Mouse (Mus musculus) CH12.LX (cell line): Measurements from ENCODE around the gene Gna14. TPM values are rescaled to one million over a fixed set of nuclear protein-coding genes. Genes with fewer than 3 reads are reported as not detected.

Experiments
- DNase-seq: peaks from one replicate; pipeline ENCODE4 v3.0.0-alpha.2; 2013; ENCODE audit errors: extremely low read depth
- H3K27ac ChIP-seq: 2 replicates; pipeline ENCODE4 v1.5.1; 2012; ENCODE audit warnings: low read depth, mild to moderate bottlenecking, control low read depth, moderate library complexity; ENCODE audit not compliant: insufficient read depth
- H3K27me3 ChIP-seq: replicated peaks from 2 replicates; pipeline ENCODE3; 2012; ENCODE audit warnings: inconsistent platforms
- H3K36me3 ChIP-seq, 2 experiments: replicated peaks in 1 of 2; 2 replicates each; pipeline versions ENCODE3 to v1.6.1; 2012; ENCODE audit warnings: inconsistent platforms in 1 of 2, low read length in 1 of 2, mild to moderate bottlenecking in 1 of 2, mixed read lengths in 1 of 2, moderate library complexity in 1 of 2; ENCODE audit not compliant: control insufficient read depth in 1 of 2, insufficient read depth in 1 of 2
- H3K4me1 ChIP-seq, 2 experiments: 2 replicates each; pipeline ENCODE4 v1.6.1; 2012; ENCODE audit warnings: inconsistent platforms in 1 of 2, moderate library complexity in 1 of 2; ENCODE audit not compliant: insufficient read depth in 2 of 2, control insufficient read depth in 1 of 2
- H3K4me2 ChIP-seq: 2 replicates; pipeline ENCODE4 v1.6.1; 2012; ENCODE audit warnings: low read depth, mild to moderate bottlenecking, control low read depth; ENCODE audit not compliant: poor library complexity, insufficient read depth, severe bottlenecking
- H3K4me3 ChIP-seq, 3 experiments: fragments of 150-350 bp in 1 of 3; sonication (generic) in 1 of 3; replicated peaks in 1 of 3; 2 replicates each; pipeline versions ENCODE3 to v1.5.1; 2011 to 2012; ENCODE audit warnings: low read depth in 2 of 3, low read length in 2 of 3, mild to moderate bottlenecking in 2 of 3, moderate library complexity in 2 of 3, control low read depth in 1 of 3, improper control_type of control experiment in 1 of 3, inconsistent platforms in 1 of 3, mixed read lengths in 1 of 3; ENCODE audit not compliant: poor library complexity in 1 of 3
- H3K79me2 ChIP-seq: replicated peaks from 2 replicates; pipeline ENCODE4 v1.6.1; 2012; ENCODE audit warnings: mild to moderate bottlenecking, moderate library complexity; ENCODE audit not compliant: control insufficient read depth, poor library complexity, insufficient read depth, severe bottlenecking; ENCODE audit errors: extremely low read depth
- H3K9ac ChIP-seq: 2 replicates; pipeline ENCODE4 v1.6.1; 2012; ENCODE audit warnings: low read depth, mild to moderate bottlenecking, control low read depth, moderate library complexity; ENCODE audit not compliant: insufficient read depth
- H3K9me3 ChIP-seq: replicated peaks from 2 replicates; pipeline ENCODE3; 2012; ENCODE audit warnings: low read length, inconsistent platforms, mixed read lengths
- CHD1 ChIP-seq: IDR thresholded peaks from 2 replicates; pipeline ENCODE4 v1.6.1; 2012; ENCODE audit warnings: low read depth, low read length, improper control_type of control experiment, inconsistent platforms
- CHD2 ChIP-seq: IDR thresholded peaks from 2 replicates; pipeline ENCODE4 v1.6.1; 2011; ENCODE audit warnings: low read length, improper control_type of control experiment
- CTCF ChIP-seq, 2 experiments: IDR thresholded peaks in 1 of 2; conservative IDR thresholded peaks in 1 of 2; 2 replicates each; pipeline ENCODE4 v1.5.1; 2011 to 2012; ENCODE audit warnings: low read depth in 2 of 2, low read length in 2 of 2, improper control_type of control experiment in 1 of 2, inconsistent platforms in 1 of 2, mild to moderate bottlenecking in 1 of 2, moderate library complexity in 1 of 2
- E2F4 ChIP-seq: IDR thresholded peaks from 2 replicates; pipeline ENCODE4 v1.6.1; 2011; ENCODE audit warnings: low read depth, low read length, improper control_type of control experiment; ENCODE audit not compliant: insufficient replicate concordance
- ELF1 ChIP-seq: IDR thresholded peaks from 2 replicates; pipeline ENCODE4 v1.6.1; 2014; ENCODE audit warnings: low read depth, mild to moderate bottlenecking, inconsistent platforms, low read length, improper control_type of control experiment
- EP300 ChIP-seq: IDR thresholded peaks from 2 replicates; pipeline ENCODE4 v1.6.1; 2011; ENCODE audit warnings: low read length, improper control_type of control experiment
- GABPA ChIP-seq: IDR thresholded peaks from 2 replicates; pipeline ENCODE4 v1.6.1; 2012; ENCODE audit warnings: low read depth, low read length, improper control_type of control experiment, inconsistent platforms; ENCODE audit not compliant: insufficient replicate concordance
- HCFC1 ChIP-seq: IDR thresholded peaks from 2 replicates; pipeline ENCODE4 v1.6.1; 2012; ENCODE audit warnings: low read depth, mild to moderate bottlenecking, inconsistent platforms, low read length, improper control_type of control experiment
- JUND ChIP-seq: conservative IDR thresholded peaks from 2 replicates; pipeline ENCODE4 v1.6.1; 2011; ENCODE audit warnings: low read depth, low read length, improper control_type of control experiment
- MAX ChIP-seq: IDR thresholded peaks from 2 replicates; pipeline ENCODE4 v1.6.1; 2011; ENCODE audit warnings: low read length, improper control_type of control experiment
- MEF2A ChIP-seq: IDR thresholded peaks from 2 replicates; pipeline ENCODE4 v1.6.1; 2014; ENCODE audit warnings: low read depth, mild to moderate bottlenecking, inconsistent platforms, low read length, improper control_type of control experiment, borderline replicate concordance
- NELFE ChIP-seq: IDR thresholded peaks from 2 replicates; pipeline ENCODE4 v1.6.1; 2011; ENCODE audit warnings: low read depth, low read length, improper control_type of control experiment
- NRF1 ChIP-seq: IDR thresholded peaks from 2 replicates; pipeline ENCODE4 v1.6.1; 2014; ENCODE audit warnings: low read depth, mild to moderate bottlenecking, inconsistent platforms, low read length, improper control_type of control experiment, moderate library complexity
- POLR2AphosphoS2 ChIP-seq: IDR thresholded peaks from 2 replicates; pipeline ENCODE4 v1.6.1; 2011; ENCODE audit warnings: low read depth, low read length, improper control_type of control experiment
- RAD21 ChIP-seq: IDR thresholded peaks from 2 replicates; pipeline ENCODE4 v1.6.1; 2011; ENCODE audit warnings: low read depth, mild to moderate bottlenecking, low read length, improper control_type of control experiment, moderate library complexity
- RCOR1 ChIP-seq: conservative IDR thresholded peaks from 2 replicates; pipeline ENCODE4 v1.6.1; 2012; ENCODE audit warnings: low read depth, mild to moderate bottlenecking, inconsistent platforms, low read length, improper control_type of control experiment
- SIN3A ChIP-seq: IDR thresholded peaks from 2 replicates; pipeline ENCODE4 v1.6.1; 2012; ENCODE audit warnings: low read length, improper control_type of control experiment, inconsistent platforms
- SMC3 ChIP-seq: IDR thresholded peaks from 2 replicates; pipeline ENCODE4 v1.6.1; 2011; ENCODE audit warnings: low read depth, low read length, improper control_type of control experiment
- TBP ChIP-seq: conservative IDR thresholded peaks from 2 replicates; pipeline ENCODE4 v1.6.1; 2011; ENCODE audit warnings: low read depth, low read length, improper control_type of control experiment
- TCF12 ChIP-seq: IDR thresholded peaks from 2 replicates; pipeline ENCODE4 v1.6.1; 2014; ENCODE audit warnings: low read depth, mild to moderate bottlenecking, inconsistent platforms, low read length, improper control_type of control experiment
- USF2 ChIP-seq: conservative IDR thresholded peaks from 2 replicates; pipeline ENCODE4 v1.6.1; 2011; ENCODE audit warnings: low read depth, low read length, improper control_type of control experiment
- ZMIZ1 ChIP-seq: IDR thresholded peaks from 2 replicates; pipeline ENCODE4 v1.6.1; 2012; ENCODE audit warnings: low read depth, mild to moderate bottlenecking, inconsistent platforms, low read length, improper control_type of control experiment
- ZNF384 ChIP-seq: IDR thresholded peaks from 2 replicates; pipeline ENCODE4 v1.6.1; 2012; ENCODE audit warnings: low read depth, low read length, improper control_type of control experiment, inconsistent platforms
- dilution Hi-C: fragments of 300-500 bp; cut with MboI; formaldehyde crosslinking; loops from 2 replicates; pipeline ENCODE4 v1.14.3; 2020; ENCODE audit warnings: low sequenced_read_pairs; ENCODE audit not compliant: extremely low pct_unique_long_range_greater_than_20kb, extremely low pct_ligation_motif_present
- in situ Hi-C: fragments of 300-500 bp; cut with MboI; formaldehyde crosslinking; loops from 3 replicates; pipeline ENCODE4 v1.14.3; 2019; ENCODE audit warnings: low sequenced_read_pairs, low pct_ligation_motif_present, low pct_unique_long_range_greater_than_20kb, mixed read lengths
- polyA plus RNA-seq: library from polyadenylated mRNA; unstranded; fragments of >175 nt; gene quantifications from 2 replicates; pipeline ENCODE4 v1.2.1, GENCODE M21; 2012; ENCODE audit warnings: low read depth; ENCODE audit not compliant: insufficient read length
- total RNA-seq, 2 experiments: library from RNA; depleted of rRNA; stranded (reverse); fragments of 300-350 nt in 1 of 2; fragments of >200 nt in 1 of 2; gene quantifications; 2 replicates each; pipeline ENCODE4 v1.2.3; 2012 to 2014

The Gna14 gene
- total and polyA plus RNA-seq, 3 experiments: 0.08 TPM; not detected in 2

- no peak for DNase-seq
- no peak for TF ChIP-seq JUND
- Histone ChIP-seq H3K4me2 (no peak overlapping the region), H3K27me3 (no peaks in the 10 kb centered on the region), H3K9ac (no peak overlapping the region), H3K79me2 (no peaks in the 10 kb centered on the region), H3K27ac (no peak overlapping the region), H3K36me3 (no peaks in the 10 kb centered on the region), H3K4me3 (no peak overlapping the region), H3K4me1 (no peaks in the 10 kb centered on the region), H3K9me3 (no peaks in the 10 kb centered on the region)
- dilution Hi-C loops: no loop called here
- in situ Hi-C loops: loop anchor here (25.0 kb wide), 1 partner anchor 166 kb away; no protein-coding TSS in a partner anchor
Observed at GRCm38 (mm10) chr19:16528225-16528828, 92.8 kb downstream of the Gna14 start.

DNA sequence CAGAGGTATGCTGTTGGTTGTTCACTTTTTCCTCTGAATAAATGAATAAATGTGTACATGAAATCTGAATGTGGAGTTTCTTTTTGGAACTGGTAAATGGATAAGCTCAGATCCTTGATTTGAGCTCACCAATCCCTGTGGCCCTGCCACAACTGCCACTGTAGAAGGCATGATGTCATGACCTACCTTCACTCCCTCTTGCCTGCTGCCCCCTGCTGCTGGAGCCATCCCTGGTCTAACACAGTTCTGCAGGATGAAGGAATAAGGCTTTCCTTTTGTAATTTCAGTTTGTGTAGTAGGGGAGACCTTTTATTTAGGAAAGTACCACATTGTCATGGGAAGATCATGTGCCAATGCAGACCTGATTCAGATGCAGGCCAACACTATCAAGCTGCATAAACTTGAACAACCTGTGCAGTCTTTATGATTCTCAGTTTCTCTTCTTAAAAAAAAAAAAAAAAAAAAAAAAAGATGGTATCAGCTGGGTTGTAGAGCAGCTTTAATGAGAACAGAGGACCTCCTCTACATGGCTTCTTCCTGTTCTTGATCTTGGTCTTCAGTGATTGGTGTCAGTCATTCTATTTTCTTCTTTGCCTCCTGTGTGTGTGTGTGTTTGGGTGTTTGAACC is 93.8 kb downstream of the Gna14 start:
- peak; percentile 35 for DNase-seq
- H3K4me3 ChIP-seq: no peak overlapping the region
- in situ Hi-C loops: loop anchor here (25.0 kb wide), 1 partner anchor 167 kb away; no protein-coding TSS in a partner anchor
- TF ChIP-seq RAD21 (peak; percentile 63), CTCF (conservative IDR thresholded peaks at IDR 0.05 in 1 of 2, IDR thresholded peaks at IDR 0.05 in 1 of 2; ENCODE audit: low read depth in 2 of 2, low read length in 2 of 2) (peak in 1 of 2 experiments; percentile 73; a peak in 2 of 4 replicates), ZNF384 (peak; percentile 68), HCFC1 (no peak), SMC3 (peak; percentile 81), CHD1 (no peak), USF2 (no peak), MAX (no peak), MEF2A (no peak)
- TF ChIP-seq, all 38 proteins: peak for 4
- dilution Hi-C loops: no loop called here
- no peaks in the 10 kb centered on the region for H3K36me3 ChIP-seq
- H3K27me3 ChIP-seq: no peaks in the 10 kb centered on the region
- no peaks in the 10 kb centered on the region for H3K9me3 ChIP-seq
- H3K9ac ChIP-seq: no peak overlapping the region
- H3K4me1 ChIP-seq: no peaks in the 10 kb centered on the region
- H3K79me2 ChIP-seq: no peaks in the 10 kb centered on the region
- no peak overlapping the region for H3K27ac ChIP-seq
- H3K4me2 ChIP-seq: no peak overlapping the region

DNA sequence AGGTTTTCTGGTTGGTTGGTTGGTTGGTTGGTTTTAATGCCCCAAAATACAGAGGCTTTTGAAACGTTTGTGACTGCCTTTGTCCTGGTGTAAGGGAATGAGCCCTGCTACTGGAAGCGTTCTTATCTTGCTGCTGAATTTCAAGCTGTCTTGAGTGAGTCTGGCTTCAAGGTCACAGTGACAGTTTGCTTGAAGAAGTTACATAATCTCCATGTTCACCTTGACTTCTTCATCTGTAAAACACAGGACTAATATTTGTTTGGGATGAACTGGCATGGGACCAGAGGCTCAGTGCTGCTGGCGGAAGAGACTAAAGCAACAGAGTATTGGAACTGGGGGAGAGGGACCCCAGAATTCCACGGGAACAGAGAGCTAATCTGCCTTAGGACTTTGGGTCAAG is 94.4 kb downstream of the Gna14 start:
- no peaks in the 10 kb centered on the region for H3K36me3 ChIP-seq
- no peak overlapping the region for H3K27ac ChIP-seq
- no peaks in the 10 kb centered on the region for H3K27me3 ChIP-seq
- in situ Hi-C loops: loop anchor here (25.0 kb wide), 1 partner anchor 168 kb away; no protein-coding TSS in a partner anchor
- H3K4me3 ChIP-seq: no peak overlapping the region
- H3K79me2 ChIP-seq: no peaks in the 10 kb centered on the region
- H3K9me3 ChIP-seq: no peaks in the 10 kb centered on the region
- H3K4me1 ChIP-seq: no peaks in the 10 kb centered on the region
- dilution Hi-C loops: no loop called here
- H3K4me2 ChIP-seq: no peak overlapping the region
- H3K9ac ChIP-seq: no peak overlapping the region
- DNase-seq: no peak
- no peak for TF ChIP-seq GABPA
- TF ChIP-seq E2F4: no peak
- no peak for TF ChIP-seq NELFE
- TF ChIP-seq ZNF384: no peak
- no peak for TF ChIP-seq SIN3A
- no peak for TF ChIP-seq CHD1
- TF ChIP-seq EP300: no peak
- TF ChIP-seq ZMIZ1: no peak
- no peak for TF ChIP-seq MAX
- TF ChIP-seq TBP: no peak
- TF ChIP-seq USF2: no peak
- TF ChIP-seq RCOR1: no peak
- TF ChIP-seq CHD2: no peak
- no peak for TF ChIP-seq POLR2AphosphoS2
- no peak for TF ChIP-seq ELF1
- no peak for TF ChIP-seq JUND
- TF ChIP-seq TCF12: no peak
- no peak for TF ChIP-seq NRF1
